Mouse (Mus musculus): Measurements from ENCODE around the gene Sh3tc1. TPM values are rescaled to one million over a fixed set of nuclear protein-coding genes. Genes with fewer than 3 reads are reported as not detected.
A peak's percentile ranks its signal among the peaks of the same experiment; 100 is the strongest.

Sh3tc1 gene
- polyA plus RNA-seq (2015; fragmentation: Nextera tagmentation; extraction: Ambion mirVana): 11.0 and 11.6 TPM in 2 replicates

- peak within 1 kb of the TSS; percentile 40 for H3K4me2 ChIP-seq
- H3K9me3 ChIP-seq: no peaks in the 10 kb centered on the region
- no peaks in the 10 kb centered on the region for H3K36me3 ChIP-seq
- H3K27ac ChIP-seq: peak within 1 kb of the TSS; percentile 87
- ATAC-seq (ENCODE audit: borderline replicate concordance, extremely low read depth, low FRiP score, low TSS enrichment): peak; percentile 91
- WGBS: 19% methylated on average over 10 of the region's 10 CpGs
- no peak within 1 kb of the TSS for H3K4me3 ChIP-seq
- peaks cover 39% of the 10 kb centered on the region for H3K4me1 ChIP-seq
- H3K9ac ChIP-seq: no peak within 1 kb of the TSS
- no peaks in the 10 kb centered on the region; the same call in 1 of the 2 replicates for H3K27me3 ChIP-seq
Measured at GRCm38 (mm10) chr5:35739536-35740278, at the start of gene Sh3tc1. Gene Sh3tc1 (minus strand): TSS chr5:35739987.

DNA sequence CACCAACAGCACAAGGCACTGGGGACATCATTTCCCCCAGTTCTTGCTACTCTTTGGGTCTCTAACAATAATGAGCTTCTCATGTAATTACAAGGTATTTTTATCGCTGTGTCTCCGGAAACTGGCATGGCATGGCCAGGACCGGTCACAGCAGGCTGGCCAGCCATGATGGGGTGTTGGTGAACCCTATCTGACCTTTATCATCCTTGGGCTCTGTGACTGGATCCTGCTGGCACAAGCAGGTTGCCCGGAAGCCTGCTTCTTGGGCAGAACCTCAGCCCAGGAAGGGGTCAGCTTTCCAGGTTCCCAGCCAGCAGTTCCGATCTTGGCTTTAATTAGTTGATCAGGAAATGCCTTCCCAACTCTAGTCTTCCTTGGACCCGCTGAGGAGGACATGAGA is 48.9 kb upstream of the Sh3tc1 start:
- 80% methylated on average over 6 of the region's 6 CpGs for WGBS
- Histone ChIP-seq H3K9me3 (no peaks in the 10 kb centered on the region), H3K4me3 (no peak overlapping the region), H3K4me2 (no peak overlapping the region), H3K9ac (no peak overlapping the region), H3K27ac (no peak overlapping the region), H3K27me3 (no peaks in the 10 kb centered on the region), H3K4me1 (no peaks in the 10 kb centered on the region), H3K36me3 (no peaks in the 10 kb centered on the region)
- no peak for ATAC-seq (ENCODE audit: borderline replicate concordance, extremely low read depth, low FRiP score, low TSS enrichment)

GRCm38 (mm10) chr5:35787847-35788246 is 48.1 kb upstream of the Sh3tc1 start:
- H3K4me3 ChIP-seq: no peak overlapping the region
- no peaks in the 10 kb centered on the region for H3K27me3 ChIP-seq
- ATAC-seq (ENCODE audit: borderline replicate concordance, extremely low read depth, low FRiP score, low TSS enrichment): no peak
- no peaks in the 10 kb centered on the region for H3K9me3 ChIP-seq
- no peak overlapping the region for H3K9ac ChIP-seq
- 79% methylated on average over 12 of the region's 12 CpGs for WGBS
- no peak overlapping the region for H3K27ac ChIP-seq
- no peaks in the 10 kb centered on the region for H3K36me3 ChIP-seq
- no peak overlapping the region for H3K4me2 ChIP-seq
- no peaks in the 10 kb centered on the region for H3K4me1 ChIP-seq

- Histone ChIP-seq H3K4me1 (no peaks in the 10 kb centered on the region), H3K4me3 (no peak overlapping the region), H3K36me3 (no peaks in the 10 kb centered on the region), H3K4me2 (no peak overlapping the region), H3K27ac (no peak overlapping the region), H3K27me3 (no peaks in the 10 kb centered on the region), H3K9me3 (no peaks in the 10 kb centered on the region), H3K9ac (no peak overlapping the region)
- 53% methylated on average over 7 of the region's 7 CpGs for WGBS
- no peak for ATAC-seq (ENCODE audit: borderline replicate concordance, extremely low read depth, low FRiP score, low TSS enrichment)
Measured at GRCm38 (mm10) chr5:35785853-35786252, 46.1 kb upstream of the Sh3tc1 start.

- Histone ChIP-seq H3K27ac (no peak overlapping the region), H3K9ac (no peak overlapping the region), H3K27me3 (no peaks in the 10 kb centered on the region), H3K4me3 (no peak overlapping the region), H3K36me3 (no peaks in the 10 kb centered on the region), H3K4me2 (no peak overlapping the region), H3K9me3 (no peaks in the 10 kb centered on the region), H3K4me1 (no peaks in the 10 kb centered on the region)
- ATAC-seq (ENCODE audit: borderline replicate concordance, extremely low read depth, low FRiP score, low TSS enrichment): no peak
- WGBS: 61% methylated on average over 10 of the region's 10 CpGs
Measured at GRCm38 (mm10) chr5:35782648-35783180, 42.9 kb upstream of the Sh3tc1 start.

DNA sequence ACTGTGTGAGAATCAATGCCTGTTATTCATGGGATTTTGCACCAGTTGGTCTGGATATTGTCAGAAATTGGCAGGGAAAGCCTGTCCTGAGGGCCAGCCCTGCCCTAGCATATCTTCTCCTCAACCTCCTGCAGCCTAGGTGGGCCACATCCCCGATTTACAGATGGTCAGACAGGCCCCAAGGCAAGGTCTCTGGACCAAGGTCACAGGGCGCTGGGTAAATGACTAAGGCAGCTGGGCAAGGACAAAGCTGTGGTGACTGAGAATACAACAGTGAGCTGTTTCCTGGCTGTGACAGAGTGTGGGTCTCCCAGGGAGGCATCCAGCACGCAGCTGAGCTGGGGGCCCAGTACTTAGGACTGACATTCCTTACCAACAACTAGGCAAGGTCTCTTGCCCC is 41.3 kb upstream of the Sh3tc1 start:
- Histone ChIP-seq H3K4me3 (no peak overlapping the region), H3K9ac (no peak overlapping the region), H3K4me1 (no peaks in the 10 kb centered on the region), H3K27ac (no peak overlapping the region), H3K9me3 (no peaks in the 10 kb centered on the region), H3K27me3 (no peaks in the 10 kb centered on the region), H3K36me3 (no peaks in the 10 kb centered on the region), H3K4me2 (no peak overlapping the region)
- 57% methylated on average over 3 of the region's 3 CpGs for WGBS
- no peak for ATAC-seq (ENCODE audit: borderline replicate concordance, extremely low read depth, low FRiP score, low TSS enrichment)

DNA sequence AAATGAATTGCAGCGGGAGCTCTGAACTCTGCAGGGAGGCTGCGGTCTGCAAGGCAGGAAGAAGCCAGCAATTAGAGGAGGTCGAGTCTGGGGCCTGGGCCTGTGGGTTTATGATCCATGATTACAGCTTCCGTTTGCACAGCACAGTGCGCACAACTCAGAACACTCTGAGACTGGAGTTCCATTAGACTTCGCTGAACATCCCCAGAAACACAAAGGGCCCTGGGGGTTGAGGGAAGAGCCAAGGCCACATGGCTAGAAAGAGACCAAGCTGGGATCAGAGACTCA is 34.3 kb upstream of the Sh3tc1 start:
- Histone ChIP-seq H3K9me3 (no peaks in the 10 kb centered on the region), H3K4me2 (no peak overlapping the region), H3K36me3 (no peaks in the 10 kb centered on the region), H3K4me1 (0 out of 2 replicates have a peak, but pooled peaks cover 2% of the 10 kb centered on the region), H3K27ac (no peak overlapping the region), H3K4me3 (no peak overlapping the region), H3K27me3 (0 out of 2 replicates have a peak, but pooled peaks cover 3% of the 10 kb centered on the region), H3K9ac (no peak overlapping the region)
- ATAC-seq (ENCODE audit: borderline replicate concordance, extremely low read depth, low FRiP score, low TSS enrichment): no peak
- 55% methylated on average over 6 of the region's 6 CpGs for WGBS

- 0 out of 2 replicates have a peak, but pooled peaks have one; percentile 45 for ATAC-seq (ENCODE audit: borderline replicate concordance, extremely low read depth, low FRiP score, low TSS enrichment)
- 0 out of 2 replicates have a peak, but pooled peaks cover 2% of the 10 kb centered on the region for H3K4me1 ChIP-seq
Measured at GRCm38 (mm10) chr5:35773274-35774136, 33.7 kb upstream of the Sh3tc1 start.

GRCm38 (mm10) chr5:35770891-35771663 is 31.3 kb upstream of the Sh3tc1 start:
- Histone ChIP-seq H3K27ac (no peak overlapping the region), H3K4me1 (0 out of 2 replicates have a peak, but pooled peaks cover 2% of the 10 kb centered on the region), H3K27me3 (0 out of 2 replicates have a peak, but pooled peaks cover 3% of the 10 kb centered on the region), H3K36me3 (no peaks in the 10 kb centered on the region), H3K4me3 (no peak overlapping the region), H3K4me2 (no peak overlapping the region), H3K9ac (no peak overlapping the region), H3K9me3 (no peaks in the 10 kb centered on the region)
- WGBS: 44% methylated on average over 14 of the region's 14 CpGs
- no peak for ATAC-seq (ENCODE audit: borderline replicate concordance, extremely low read depth, low FRiP score, low TSS enrichment)

More at GRCm38 (mm10) chr5:35773274-35774136, 33.7 kb upstream of the Sh3tc1 start:
- WGBS: 62% methylated on average over 13 of the region's 13 CpGs
- H3K9me3 ChIP-seq: no peaks in the 10 kb centered on the region
- no peaks in the 10 kb centered on the region for H3K36me3 ChIP-seq
- H3K4me2 ChIP-seq: no peak overlapping the region
- H3K27me3 ChIP-seq: 0 out of 2 replicates have a peak, but pooled peaks cover 3% of the 10 kb centered on the region
- no peak overlapping the region for H3K4me3 ChIP-seq
- no peak overlapping the region for H3K9ac ChIP-seq
- no peak overlapping the region for H3K27ac ChIP-seq

- Histone ChIP-seq H3K9me3 (no peaks in the 10 kb centered on the region), H3K9ac (no peak overlapping the region), H3K27me3 (0 out of 2 replicates have a peak, but pooled peaks cover 3% of the 10 kb centered on the region), H3K36me3 (no peaks in the 10 kb centered on the region), H3K4me1 (0 out of 2 replicates have a peak, but pooled peaks cover 2% of the 10 kb centered on the region), H3K4me2 (no peak overlapping the region), H3K27ac (no peak overlapping the region), H3K4me3 (no peak overlapping the region)
- 80% methylated on average over 2 of the region's 2 CpGs for WGBS
- no peak for ATAC-seq (ENCODE audit: borderline replicate concordance, extremely low read depth, low FRiP score, low TSS enrichment)
Measured at GRCm38 (mm10) chr5:35770246-35770645, 30.5 kb upstream of the Sh3tc1 start.

DNA sequence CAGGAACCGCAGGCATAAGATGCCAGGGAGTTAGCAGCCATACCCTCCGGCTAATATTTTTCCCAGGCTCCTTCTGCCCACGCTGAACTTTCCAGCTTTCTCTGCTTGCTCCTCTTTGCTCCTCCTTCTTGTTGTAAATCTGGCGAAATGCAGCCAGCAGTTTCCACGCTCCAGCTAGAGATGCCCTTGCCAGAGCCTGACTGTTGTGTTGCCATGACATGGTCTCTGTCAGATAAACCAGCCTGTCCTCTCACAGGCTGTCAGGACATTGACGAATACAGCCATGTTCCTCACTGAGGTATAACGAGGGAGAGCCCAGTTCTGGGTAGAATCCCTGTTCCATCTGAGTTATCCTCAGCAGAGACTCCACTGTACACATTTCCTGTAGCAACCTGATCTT is 29.2 kb upstream of the Sh3tc1 start:
- 0 out of 2 replicates have a peak, but pooled peaks cover 2% of the 10 kb centered on the region for H3K4me1 ChIP-seq
- 0 out of 2 replicates have a peak, but pooled peaks cover 3% of the 10 kb centered on the region for H3K27me3 ChIP-seq
- 73% methylated on average over 7 of the region's 7 CpGs for WGBS
- H3K4me2 ChIP-seq: no peak overlapping the region
- no peaks in the 10 kb centered on the region for H3K9me3 ChIP-seq
- H3K27ac ChIP-seq: no peak overlapping the region
- no peak overlapping the region for H3K9ac ChIP-seq
- H3K4me3 ChIP-seq: no peak overlapping the region
- no peak for ATAC-seq (ENCODE audit: borderline replicate concordance, extremely low read depth, low FRiP score, low TSS enrichment)
- no peaks in the 10 kb centered on the region for H3K36me3 ChIP-seq

Measured in lung, embryonic 15.5 days (tissue).